Mouse (Mus musculus): ENCODE data around the gene Trpt1. TPM values are rescaled to one million over a fixed set of nuclear protein-coding genes. Genes with fewer than 3 reads are reported as not detected.
A peak's percentile ranks its signal among the peaks of the same experiment; 100 is the strongest.

The Trpt1 gene
- polyA plus RNA-seq, 1 experiment from 2014 or later: 9.0 TPM

DNA sequence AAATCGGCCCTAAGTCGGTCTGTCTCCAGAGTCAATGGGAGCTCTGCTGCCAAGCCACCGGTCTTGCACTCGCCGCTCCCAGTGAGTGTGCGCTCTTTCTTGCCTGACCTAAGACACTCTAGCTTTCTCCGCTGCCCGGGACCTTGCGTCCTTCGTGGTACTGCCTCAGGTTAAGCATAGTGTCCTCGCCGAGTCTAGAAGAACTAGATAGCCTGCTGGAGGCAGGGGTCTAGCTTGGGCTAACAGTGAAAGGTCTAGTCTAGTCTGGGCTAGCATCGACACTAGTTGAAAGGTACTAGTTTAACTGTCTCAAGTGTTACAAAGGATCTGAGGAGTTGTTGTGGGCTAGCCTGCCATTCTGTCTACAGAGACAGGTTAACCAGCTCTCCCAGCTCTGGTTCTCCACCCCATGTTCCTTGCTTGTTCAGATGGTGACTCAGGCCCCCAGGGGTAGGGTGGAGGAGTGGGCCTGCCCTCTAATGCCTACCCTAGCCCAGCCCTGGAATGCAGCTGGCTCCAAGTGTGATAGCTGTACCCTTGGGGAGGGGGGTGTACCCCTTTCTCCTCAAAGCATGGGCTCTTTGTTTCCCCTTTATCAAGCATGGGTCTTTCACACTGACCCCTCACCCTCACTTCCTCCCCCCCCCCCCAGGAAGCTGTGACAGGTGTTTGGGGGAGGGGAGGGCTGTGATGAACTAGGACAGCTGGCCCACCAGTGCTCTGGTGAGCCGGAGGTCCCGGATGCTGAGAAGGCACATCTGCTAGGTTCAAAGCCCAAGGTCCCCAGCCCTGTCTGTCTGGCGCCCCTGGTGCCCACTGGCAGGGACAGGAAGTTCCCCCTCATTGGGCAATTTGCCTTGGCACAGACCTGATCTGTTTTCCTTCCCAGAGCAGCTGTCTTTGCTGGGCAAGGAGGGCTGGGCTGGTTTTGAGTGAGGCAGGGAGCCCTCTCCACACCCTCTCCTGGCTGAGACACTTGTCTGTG lies 20.1 kb upstream of the Trpt1 start, which contains the start of gene Plcb3:
TSS of gene Plcb3 (minus strand) at position 934 of the 985 bp plus-strand sequence.
- Histone ChIP-seq H3K36me3 (ENCODE audit: insufficient read depth) (peaks cover 21% of the 10 kb centered on the region), H3K27ac (ENCODE audit: low read depth) (peak within 1 kb of the TSS; percentile 71), H3K4me3 (ENCODE audit: low read depth, low read length) (peak within 1 kb of the TSS; percentile 58), H3K9ac (peak within 1 kb of the TSS; percentile 78), H3K4me1 (ENCODE audit: insufficient read depth) (peaks cover 12% of the 10 kb centered on the region; the same call in 1 of the 2 replicates), H3K9me3 (ENCODE audit: low read depth, low read length) (no peaks in the 10 kb centered on the region), H3K27me3 (ENCODE audit: insufficient read depth, low read length) (no peaks in the 10 kb centered on the region), H3K4me2 (peak within 1 kb of the TSS; percentile 94)
- WGBS: under 1% methylated on average over 16 of the region's 16 CpGs
- peak; percentile 76 for DNase-seq
- peak; percentile 47 for TF ChIP-seq CTCF (IDR thresholded peaks at IDR 0.05; ENCODE audit: low read depth)
- ATAC-seq (ENCODE audit: insufficient read depth): no peak

GRCm38 (mm10) chr19:6977759-6978638 lies 17.9 kb upstream of the Trpt1 start:
- ATAC-seq (ENCODE audit: insufficient read depth): no peak
- Histone ChIP-seq H3K27ac (ENCODE audit: low read depth) (no peak overlapping the region), H3K4me2 (peak overlapping the region; percentile 71), H3K4me1 (ENCODE audit: insufficient read depth) (peaks cover 15% of the 10 kb centered on the region; the same call in 1 of the 2 replicates), H3K4me3 (ENCODE audit: low read depth, low read length) (peak overlapping the region; percentile 58), H3K27me3 (ENCODE audit: insufficient read depth, low read length) (no peaks in the 10 kb centered on the region), H3K9ac (peak overlapping the region; percentile 56; the same call in 1 of the 2 replicates), H3K36me3 (ENCODE audit: insufficient read depth) (peaks cover 30% of the 10 kb centered on the region), H3K9me3 (ENCODE audit: low read depth, low read length) (no peaks in the 10 kb centered on the region)
- no peak for TF ChIP-seq CTCF (IDR thresholded peaks at IDR 0.05; ENCODE audit: low read depth)
- 75% methylated on average over 13 of the region's 13 CpGs for WGBS
- no peak for DNase-seq

- Histone ChIP-seq H3K27me3 (ENCODE audit: insufficient read depth, low read length) (no peaks in the 10 kb centered on the region), H3K9ac (peak overlapping the region; percentile 56), H3K4me3 (ENCODE audit: low read depth, low read length) (peak overlapping the region; percentile 58), H3K4me1 (ENCODE audit: insufficient read depth) (peaks cover 15% of the 10 kb centered on the region; the same call in 1 of the 2 replicates), H3K36me3 (ENCODE audit: insufficient read depth) (peaks cover 34% of the 10 kb centered on the region), H3K9me3 (ENCODE audit: low read depth, low read length) (no peaks in the 10 kb centered on the region), H3K4me2 (peak overlapping the region; percentile 71), H3K27ac (ENCODE audit: low read depth) (0 out of 2 replicates have a peak overlapping the region, but pooled peaks have one; percentile 37)
- no peak for ATAC-seq (ENCODE audit: insufficient read depth)
- DNase-seq: no peak
- 37% methylated on average over 3 of the region's 3 CpGs for WGBS
- TF ChIP-seq CTCF (IDR thresholded peaks at IDR 0.05; ENCODE audit: low read depth): no peak
These were observed 17.3 kb upstream of the Trpt1 start for GRCm38 (mm10) chr19:6978639-6978974.

DNA sequence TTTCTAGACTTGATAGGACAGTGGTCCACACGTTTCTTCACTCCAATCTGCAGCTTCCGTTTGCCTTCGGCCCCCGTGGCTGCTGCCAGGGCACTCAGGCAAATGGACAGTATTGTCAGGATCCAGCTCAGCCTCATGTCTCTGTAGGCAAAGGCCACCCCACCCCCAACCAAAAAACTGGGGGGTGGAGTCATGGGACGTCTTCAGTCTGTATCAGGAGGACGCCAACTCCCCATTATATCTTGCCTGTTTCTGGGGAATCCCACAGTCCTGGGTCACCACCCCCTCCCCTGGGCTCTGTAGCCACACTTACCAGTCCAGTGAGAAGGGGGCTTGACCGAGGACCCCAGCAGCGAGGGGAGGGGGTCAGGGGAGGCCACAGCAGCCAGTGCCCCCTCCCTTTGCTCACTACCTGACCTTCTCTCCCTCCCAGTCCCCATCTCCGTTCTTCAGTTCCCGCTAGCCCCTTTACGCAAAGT lies 16.9 kb upstream of the Trpt1 start:
- H3K9me3 ChIP-seq (ENCODE audit: low read depth, low read length): no peaks in the 10 kb centered on the region
- peak overlapping the region; percentile 58 for H3K4me3 ChIP-seq (ENCODE audit: low read depth, low read length)
- peaks cover 15% of the 10 kb centered on the region; the same call in 1 of the 2 replicates for H3K4me1 ChIP-seq (ENCODE audit: insufficient read depth)
- H3K9ac ChIP-seq: peak overlapping the region; percentile 56
- peaks cover 38% of the 10 kb centered on the region for H3K36me3 ChIP-seq (ENCODE audit: insufficient read depth)
- ATAC-seq (ENCODE audit: insufficient read depth) (no peak), DNase-seq (peak; percentile 66)
- peak overlapping the region; percentile 37; the same call in 1 of the 2 replicates for H3K27ac ChIP-seq (ENCODE audit: low read depth)
- no peaks in the 10 kb centered on the region for H3K27me3 ChIP-seq (ENCODE audit: insufficient read depth, low read length)
- peak overlapping the region; percentile 71 for H3K4me2 ChIP-seq
- 5% methylated on average over 11 of the region's 11 CpGs for WGBS
- TF ChIP-seq CTCF (IDR thresholded peaks at IDR 0.05; ENCODE audit: low read depth): no peak

DNA sequence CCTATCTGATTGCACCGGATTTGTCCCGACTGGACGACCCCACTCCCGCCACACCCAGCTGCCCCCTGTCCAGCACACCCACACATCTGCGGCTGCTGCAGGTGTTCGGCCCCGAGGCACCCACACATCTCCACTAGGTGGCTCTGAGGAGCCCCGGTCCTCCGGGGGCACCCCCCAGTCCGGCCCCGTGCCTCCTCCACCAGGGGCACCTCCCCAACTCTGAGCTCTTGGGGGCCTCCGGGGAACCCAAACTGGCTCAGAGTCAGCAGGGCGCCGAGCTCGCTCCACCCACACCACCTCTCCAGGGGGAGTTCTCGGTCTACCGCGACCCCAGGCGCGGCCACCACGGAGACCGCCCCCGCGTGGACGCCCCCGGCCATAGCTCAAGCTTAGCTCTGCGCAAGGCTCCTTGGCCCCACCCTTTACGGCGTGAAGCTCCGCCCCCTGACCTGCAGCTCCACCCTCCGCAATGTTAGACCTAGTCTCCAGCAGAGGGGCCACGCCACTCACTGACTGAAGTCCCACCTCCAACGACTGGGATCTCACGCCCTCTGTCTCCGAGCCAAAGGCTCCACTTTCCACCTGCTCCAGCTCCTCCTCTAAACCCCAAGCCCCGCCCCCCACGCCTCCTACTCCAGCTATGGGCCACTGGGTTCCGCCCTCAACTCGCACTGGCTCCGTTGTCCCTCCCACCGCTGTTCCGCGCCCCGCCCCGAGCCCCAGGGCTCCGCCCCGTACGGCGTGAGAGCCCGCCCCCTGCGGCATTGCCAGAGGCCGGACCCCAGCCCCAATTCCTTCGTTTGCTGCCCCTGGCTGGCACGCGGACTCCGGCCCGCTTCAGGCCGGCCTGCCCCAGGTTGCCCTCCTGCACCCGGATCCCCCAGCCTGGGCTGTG lies 16.2 kb upstream of the Trpt1 start:
- Histone ChIP-seq H3K36me3 (ENCODE audit: insufficient read depth) (peaks cover 43% of the 10 kb centered on the region), H3K4me1 (ENCODE audit: insufficient read depth) (peaks cover 15% of the 10 kb centered on the region; the same call in 1 of the 2 replicates), H3K27me3 (ENCODE audit: insufficient read depth, low read length) (no peaks in the 10 kb centered on the region), H3K9ac (peak overlapping the region; percentile 79), H3K4me3 (ENCODE audit: low read depth, low read length) (peak overlapping the region; percentile 58), H3K27ac (ENCODE audit: low read depth) (peak overlapping the region; percentile 89), H3K9me3 (ENCODE audit: low read depth, low read length) (no peaks in the 10 kb centered on the region), H3K4me2 (peak overlapping the region; percentile 71)
- DNase-seq: peak; percentile 99
- peak; percentile 85 for ATAC-seq (ENCODE audit: insufficient read depth)
- WGBS: under 1% methylated on average over 59 of the region's 59 CpGs
- TF ChIP-seq CTCF (IDR thresholded peaks at IDR 0.05; ENCODE audit: low read depth): peak; percentile 76
